Mouse (Mus musculus) spleen, adult 18-20 months (tissue): ENCODE data around the gene Baz1a.
A peak's percentile ranks its signal among the peaks of the same experiment; 100 is the strongest.
"Not testable (repeated sequence)": the region's sequence is repeated elsewhere in the genome, so short reads cannot be mapped to it uniquely, and the experiment has no call there.

Experiments
- DNase-seq, 2 experiments: peaks; one replicate each; pipeline ENCODE4 v3.0.0; 2022; ENCODE audit warnings: mixed read lengths in 2 of 2

Baz1a gene

DNA sequence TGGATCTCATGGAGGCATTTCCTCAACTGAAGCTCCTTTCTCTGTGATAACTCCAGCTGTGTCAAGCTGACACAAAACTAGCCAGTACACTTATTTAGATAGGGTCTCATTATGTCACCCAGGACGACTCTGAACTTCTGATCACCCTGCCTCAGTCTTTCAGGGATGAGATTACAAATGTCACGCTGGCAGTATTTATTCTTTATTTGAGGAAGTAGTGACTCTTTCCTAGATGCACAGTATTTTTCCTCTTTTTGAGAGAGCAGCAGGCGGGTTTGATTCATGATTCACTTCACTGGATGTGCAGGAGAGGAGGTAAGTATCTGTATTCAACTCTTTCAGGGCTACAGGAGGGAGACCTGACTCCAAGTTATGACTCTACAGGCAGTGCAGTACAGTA lies 45.1 kb downstream of the Baz1a start:
- no peak for DNase-seq

GRCm38 (mm10) chr12:54965532-54966160 lies 48.5 kb downstream of the Baz1a start:
- DNase-seq: no peak

GRCm38 (mm10) chr12:54959569-54959968 lies 54.6 kb downstream of the Baz1a start:
- no peak for DNase-seq

DNA sequence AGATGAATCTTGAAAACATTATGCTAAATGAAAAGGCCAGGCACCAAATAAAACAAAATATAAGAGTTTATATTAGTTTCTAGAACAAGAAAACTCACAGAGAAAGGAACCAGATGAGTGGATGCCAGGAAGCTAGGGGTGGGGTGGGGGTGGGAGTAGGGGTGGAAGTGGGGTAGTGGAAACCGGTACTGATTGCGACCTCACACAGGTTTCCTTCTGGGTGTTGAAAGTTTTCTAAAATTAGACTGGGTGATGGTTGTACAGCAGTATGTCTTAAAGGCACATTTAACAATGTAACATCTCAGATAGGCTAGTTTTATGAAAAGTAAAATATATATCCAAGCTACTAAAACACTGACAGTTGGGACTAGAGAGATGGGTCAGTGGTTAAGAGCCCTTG lies 57.2 kb downstream of the Baz1a start:
- DNase-seq: no peak

- no peak for DNase-seq
These were observed 57.7 kb downstream of the Baz1a start for GRCm38 (mm10) chr12:54956457-54956856.

DNA sequence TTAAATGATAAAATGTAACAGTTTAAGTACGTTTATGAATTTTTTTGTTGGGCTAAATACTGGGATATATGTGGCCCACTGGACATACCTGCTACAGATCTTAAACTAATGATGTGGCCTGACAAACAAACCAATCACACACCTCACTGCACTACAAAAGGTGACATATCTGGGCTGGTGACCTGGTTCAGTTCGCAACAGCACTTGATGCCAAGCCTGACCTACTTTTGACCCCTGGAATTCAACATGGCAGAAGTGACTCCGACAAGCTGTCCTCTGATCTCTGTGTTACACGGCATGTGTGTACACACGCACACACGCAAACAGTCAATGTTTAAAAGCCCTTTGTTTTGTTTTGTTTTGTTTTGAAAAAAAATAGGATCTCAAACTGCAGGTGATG lies 68.0 kb downstream of the Baz1a start:
- DNase-seq: no peak

DNA sequence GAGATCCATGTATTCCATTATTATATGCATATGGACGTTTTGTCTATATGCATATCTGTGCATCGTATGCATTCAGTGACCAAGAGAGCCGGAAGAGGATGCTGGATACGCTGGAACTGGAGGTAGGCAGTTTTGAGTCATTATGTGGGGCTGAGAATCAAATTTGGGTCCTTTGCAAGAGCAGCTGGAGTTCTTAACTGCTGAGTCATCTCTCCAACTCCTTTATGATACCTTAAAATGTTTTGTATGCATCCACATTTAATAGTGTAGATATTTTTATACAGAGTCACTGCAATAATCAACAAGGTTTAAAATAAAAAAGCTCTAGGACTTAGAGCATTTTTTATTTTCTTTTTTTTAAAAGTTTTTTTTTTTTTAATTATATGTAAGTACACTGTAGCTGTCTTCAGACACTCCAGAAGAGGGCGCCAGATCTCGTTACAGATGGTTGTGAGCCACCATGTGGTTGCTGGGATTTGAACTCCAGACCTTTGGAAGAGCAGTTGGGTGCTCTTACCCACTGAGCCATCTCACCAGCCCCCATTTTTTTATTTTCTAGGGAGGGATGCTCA lies 71.5 kb downstream of the Baz1a start:
- not testable (repeated sequence) for DNase-seq

DNA sequence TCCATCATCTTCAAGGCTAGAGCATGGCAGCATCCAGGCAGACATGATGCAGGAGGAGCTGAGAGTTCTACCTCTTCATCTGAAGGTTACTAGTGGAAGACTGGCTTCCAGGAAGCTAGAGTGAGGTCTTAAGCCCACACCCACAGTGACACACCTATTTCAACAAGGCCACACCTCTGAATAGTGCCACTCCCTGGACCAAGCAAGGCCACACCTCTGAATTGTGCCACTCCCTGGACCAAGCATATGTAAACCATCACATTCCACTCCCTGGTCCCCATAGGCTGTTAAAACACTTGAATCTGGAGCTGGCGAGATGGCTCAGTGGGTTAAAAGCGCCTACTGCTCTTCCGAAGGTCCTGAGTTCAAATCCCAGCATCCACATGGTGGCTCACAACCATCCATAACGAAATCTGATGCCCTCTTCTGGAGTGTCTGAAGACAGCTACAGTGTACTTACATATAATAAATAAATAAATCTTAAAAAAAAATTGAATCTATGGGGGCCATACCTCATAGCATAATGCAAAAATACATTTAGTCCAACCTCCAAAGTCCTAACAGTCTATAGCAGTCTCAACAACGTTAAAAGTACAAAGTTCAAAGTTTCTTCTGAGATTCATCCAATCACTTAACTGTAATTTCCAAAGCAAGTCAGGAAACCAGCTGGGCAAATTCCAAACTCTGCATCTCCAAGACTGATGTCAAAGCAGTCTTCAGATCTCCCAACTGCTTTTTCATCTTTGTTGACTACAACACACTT lies 76.4 kb downstream of the Baz1a start:
- DNase-seq: not testable (repeated sequence)

DNA sequence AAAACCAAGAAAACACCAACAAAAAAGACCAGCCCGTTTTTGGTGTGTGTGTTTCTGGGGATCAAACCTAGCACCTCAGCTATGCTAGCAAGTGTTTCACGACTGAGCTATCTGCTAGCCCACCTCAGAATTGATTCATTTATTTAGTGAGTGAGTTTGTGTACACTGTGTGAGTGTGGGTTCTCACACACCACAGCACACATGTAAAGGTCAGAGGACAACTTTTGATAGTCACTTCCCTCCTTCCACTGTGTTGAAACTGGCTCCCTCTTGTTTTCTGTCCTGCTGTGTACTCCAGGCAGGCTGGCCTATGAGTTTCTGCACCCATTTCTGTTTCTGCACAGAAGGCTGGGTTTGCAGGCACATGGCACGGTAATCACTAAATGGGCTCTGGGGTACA lies 103.8 kb downstream of the Baz1a start:
- no peak for DNase-seq

DNA sequence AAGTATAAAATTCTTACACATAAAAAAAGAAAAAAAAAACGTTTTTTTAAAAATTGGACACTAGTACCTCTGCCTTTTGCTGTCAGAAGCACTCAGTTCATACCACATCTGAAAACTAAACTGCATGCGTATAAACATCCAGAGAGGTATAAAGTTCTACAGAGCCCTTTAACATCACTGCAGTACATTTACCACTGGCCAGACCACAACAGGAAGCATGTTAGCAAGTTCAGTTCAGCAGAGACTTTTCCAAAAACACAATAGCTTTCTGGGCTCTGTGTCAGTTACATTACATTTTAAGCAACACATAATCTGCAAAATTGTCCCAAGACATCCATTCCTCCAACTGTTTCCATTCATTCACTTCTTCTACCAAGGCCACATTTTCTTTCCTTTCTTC lies 121.6 kb downstream of the Baz1a start:
- DNase-seq: not testable (repeated sequence)

- no peak for DNase-seq
These were observed 123.7 kb downstream of the Baz1a start for GRCm38 (mm10) chr12:54890426-54890825.

DNA sequence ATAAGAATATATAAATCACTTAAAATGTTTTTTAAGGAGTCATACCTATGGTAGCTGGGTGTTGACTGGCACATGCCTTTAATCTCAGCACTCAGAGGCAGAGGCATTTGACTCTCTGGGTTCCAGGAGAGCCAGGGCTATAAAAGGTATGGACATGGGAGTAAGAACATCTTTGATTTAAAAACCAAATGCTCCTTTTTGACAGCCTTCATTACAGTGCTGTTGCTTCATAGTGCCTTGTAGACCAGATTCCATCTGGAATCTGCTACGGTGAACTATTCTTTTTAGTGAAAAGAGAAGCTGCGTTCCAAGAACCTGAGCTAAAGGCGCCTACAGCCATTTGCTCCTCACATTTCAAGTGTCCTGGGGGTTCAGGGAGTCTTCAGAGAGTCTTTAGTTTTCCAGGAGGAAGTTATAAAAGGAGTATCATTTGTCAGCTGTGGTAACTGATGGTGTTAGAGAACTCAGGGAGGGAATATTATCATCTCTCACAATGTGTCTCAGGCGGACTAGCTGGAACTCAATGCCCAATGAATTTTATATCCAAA lies 126.5 kb downstream of the Baz1a start:
- DNase-seq: no peak

GRCm38 (mm10) chr12:54879630-54880029 lies 134.5 kb downstream of the Baz1a start:
- peak; percentile 35 to 63 for DNase-seq

GRCm38 (mm10) chr12:54879211-54879610 lies 134.9 kb downstream of the Baz1a start:
- DNase-seq: no peak

- DNase-seq: no peak
These were observed 136.3 kb downstream of the Baz1a start for GRCm38 (mm10) chr12:54877875-54878274.

DNA sequence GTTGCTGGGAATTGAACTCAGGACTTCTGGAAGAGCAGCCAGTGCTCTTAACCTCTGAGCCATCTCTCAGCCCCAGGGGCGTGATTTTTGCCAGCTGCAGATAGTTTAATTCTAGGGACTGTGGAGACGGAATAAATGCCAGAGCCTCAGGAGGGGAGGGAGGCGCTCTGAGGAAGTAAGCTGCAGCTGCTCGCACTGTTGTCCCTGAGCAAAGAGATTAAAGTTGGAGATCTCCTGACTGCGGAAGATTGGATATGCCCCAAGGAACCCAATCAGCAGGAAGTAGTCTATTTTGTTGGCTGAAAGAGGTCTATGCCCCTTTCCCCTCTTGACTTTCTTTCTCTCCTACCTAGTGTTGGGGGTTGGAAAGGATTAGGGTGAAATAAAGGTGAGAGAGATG lies 137.3 kb downstream of the Baz1a start:
- DNase-seq: no peak

- DNase-seq: no peak
These were observed 139.4 kb downstream of the Baz1a start for GRCm38 (mm10) chr12:54874711-54875110.

- DNase-seq: peak; percentile 66 to 75
These were observed 151.3 kb downstream of the Baz1a start, which contains the start of gene Cfl2 for GRCm38 (mm10) chr12:54862606-54863535. Gene Cfl2 (minus strand): TSS chr12:54862877.

- no peak for DNase-seq
These were observed 152.1 kb downstream of the Baz1a start for GRCm38 (mm10) chr12:54861991-54862605.

GRCm38 (mm10) chr12:54859531-54859930 lies 154.6 kb downstream of the Baz1a start:
- DNase-seq: no peak

DNA sequence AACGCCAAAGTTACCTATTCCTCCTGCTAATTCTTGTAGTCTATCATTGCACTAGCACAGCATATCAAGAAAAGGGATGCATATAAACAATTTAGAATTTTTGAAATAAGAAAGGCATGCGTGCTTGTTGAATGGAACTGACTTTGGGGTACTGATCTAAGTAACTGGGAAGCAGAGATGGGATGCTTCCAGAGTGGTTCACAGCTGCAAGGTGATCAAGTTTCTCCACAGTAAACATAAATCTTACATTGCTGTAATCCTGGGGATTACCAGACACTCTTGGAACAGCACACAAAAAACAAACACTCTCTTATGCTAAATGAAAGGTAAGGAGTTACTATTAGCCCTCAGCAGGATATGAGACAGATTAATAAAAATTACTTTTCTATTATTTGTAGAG lies 163.6 kb downstream of the Baz1a start:
- no peak for DNase-seq

GRCm38 (mm10) chr12:54844415-54844814 lies 169.7 kb downstream of the Baz1a start:
- no peak for DNase-seq
